Mouse (Mus musculus) CH12.LX (cell line): ENCODE data around the gene Fam205a1. TPM values are rescaled to one million over a fixed set of nuclear protein-coding genes. Genes with fewer than 3 reads are reported as not detected.

Experiments used
- DNase-seq: peaks from one replicate; pipeline ENCODE4 v3.0.0-alpha.2; 2013; ENCODE audit errors: extremely low read depth
- H3K27ac ChIP-seq: 2 replicates; pipeline ENCODE4 v1.5.1; 2012; ENCODE audit warnings: low read depth, mild to moderate bottlenecking, control low read depth, moderate library complexity; ENCODE audit not compliant: insufficient read depth
- H3K27me3 ChIP-seq: replicated peaks from 2 replicates; pipeline ENCODE3; 2012; ENCODE audit warnings: inconsistent platforms
- H3K36me3 ChIP-seq, 2 experiments: replicated peaks in 1 of 2; 2 replicates each; pipeline versions ENCODE3 to v1.6.1; 2012; ENCODE audit warnings: inconsistent platforms in 1 of 2, low read length in 1 of 2, mild to moderate bottlenecking in 1 of 2, mixed read lengths in 1 of 2, moderate library complexity in 1 of 2; ENCODE audit not compliant: control insufficient read depth in 1 of 2, insufficient read depth in 1 of 2
- H3K4me1 ChIP-seq, 2 experiments: 2 replicates each; pipeline ENCODE4 v1.6.1; 2012; ENCODE audit warnings: inconsistent platforms in 1 of 2, moderate library complexity in 1 of 2; ENCODE audit not compliant: insufficient read depth in 2 of 2, control insufficient read depth in 1 of 2
- H3K4me2 ChIP-seq: 2 replicates; pipeline ENCODE4 v1.6.1; 2012; ENCODE audit warnings: low read depth, mild to moderate bottlenecking, control low read depth; ENCODE audit not compliant: poor library complexity, insufficient read depth, severe bottlenecking
- H3K4me3 ChIP-seq, 3 experiments: fragments of 150-350 bp in 1 of 3; sonication (generic) in 1 of 3; replicated peaks in 1 of 3; 2 replicates each; pipeline versions ENCODE3 to v1.5.1; 2011 to 2012; ENCODE audit warnings: low read depth in 2 of 3, low read length in 2 of 3, mild to moderate bottlenecking in 2 of 3, moderate library complexity in 2 of 3, control low read depth in 1 of 3, improper control_type of control experiment in 1 of 3, inconsistent platforms in 1 of 3, mixed read lengths in 1 of 3; ENCODE audit not compliant: poor library complexity in 1 of 3
- H3K79me2 ChIP-seq: replicated peaks from 2 replicates; pipeline ENCODE4 v1.6.1; 2012; ENCODE audit warnings: mild to moderate bottlenecking, moderate library complexity; ENCODE audit not compliant: control insufficient read depth, poor library complexity, insufficient read depth, severe bottlenecking; ENCODE audit errors: extremely low read depth
- H3K9ac ChIP-seq: 2 replicates; pipeline ENCODE4 v1.6.1; 2012; ENCODE audit warnings: low read depth, mild to moderate bottlenecking, control low read depth, moderate library complexity; ENCODE audit not compliant: insufficient read depth
- H3K9me3 ChIP-seq: replicated peaks from 2 replicates; pipeline ENCODE3; 2012; ENCODE audit warnings: low read length, inconsistent platforms, mixed read lengths
- CHD1 ChIP-seq: IDR thresholded peaks from 2 replicates; pipeline ENCODE4 v1.6.1; 2012; ENCODE audit warnings: low read depth, low read length, improper control_type of control experiment, inconsistent platforms
- CHD2 ChIP-seq: IDR thresholded peaks from 2 replicates; pipeline ENCODE4 v1.6.1; 2011; ENCODE audit warnings: low read length, improper control_type of control experiment
- CTCF ChIP-seq, 2 experiments: IDR thresholded peaks in 1 of 2; conservative IDR thresholded peaks in 1 of 2; 2 replicates each; pipeline ENCODE4 v1.5.1; 2011 to 2012; ENCODE audit warnings: low read depth in 2 of 2, low read length in 2 of 2, improper control_type of control experiment in 1 of 2, inconsistent platforms in 1 of 2, mild to moderate bottlenecking in 1 of 2, moderate library complexity in 1 of 2
- ETS1 ChIP-seq: conservative IDR thresholded peaks from 2 replicates; pipeline ENCODE4 v1.6.1; 2012; ENCODE audit warnings: low read depth, mild to moderate bottlenecking, inconsistent platforms, low read length, improper control_type of control experiment, moderate library complexity
- GABPA ChIP-seq: IDR thresholded peaks from 2 replicates; pipeline ENCODE4 v1.6.1; 2012; ENCODE audit warnings: low read depth, low read length, improper control_type of control experiment, inconsistent platforms; ENCODE audit not compliant: insufficient replicate concordance
- IRF4 ChIP-seq: IDR thresholded peaks from 2 replicates; pipeline ENCODE4 v1.6.1; 2014; ENCODE audit warnings: low read depth, mild to moderate bottlenecking, inconsistent platforms, low read length, improper control_type of control experiment
- JUN ChIP-seq: IDR thresholded peaks from 2 replicates; pipeline ENCODE4 v1.6.1; 2011; ENCODE audit warnings: low read depth, mild to moderate bottlenecking, low read length, improper control_type of control experiment, moderate library complexity; ENCODE audit not compliant: insufficient read depth
- JUND ChIP-seq: conservative IDR thresholded peaks from 2 replicates; pipeline ENCODE4 v1.6.1; 2011; ENCODE audit warnings: low read depth, low read length, improper control_type of control experiment
- MAX ChIP-seq: IDR thresholded peaks from 2 replicates; pipeline ENCODE4 v1.6.1; 2011; ENCODE audit warnings: low read length, improper control_type of control experiment
- MEF2A ChIP-seq: IDR thresholded peaks from 2 replicates; pipeline ENCODE4 v1.6.1; 2014; ENCODE audit warnings: low read depth, mild to moderate bottlenecking, inconsistent platforms, low read length, improper control_type of control experiment, borderline replicate concordance
- MXI1 ChIP-seq: IDR thresholded peaks from 2 replicates; pipeline ENCODE4 v1.6.1; 2011; ENCODE audit warnings: mild to moderate bottlenecking, low read depth, low read length, improper control_type of control experiment
- MYC ChIP-seq: IDR thresholded peaks from 2 replicates; pipeline ENCODE4 v1.6.1; 2011; ENCODE audit warnings: low read depth, mild to moderate bottlenecking, improper control_type of control experiment, low read length
- NELFE ChIP-seq: IDR thresholded peaks from 2 replicates; pipeline ENCODE4 v1.6.1; 2011; ENCODE audit warnings: low read depth, low read length, improper control_type of control experiment
- PAX5 ChIP-seq: IDR thresholded peaks from 2 replicates; pipeline ENCODE4 v1.6.1; 2012; ENCODE audit warnings: low read length, inconsistent platforms, mixed read lengths
- RAD21 ChIP-seq: IDR thresholded peaks from 2 replicates; pipeline ENCODE4 v1.6.1; 2011; ENCODE audit warnings: low read depth, mild to moderate bottlenecking, low read length, improper control_type of control experiment, moderate library complexity
- RCOR1 ChIP-seq: conservative IDR thresholded peaks from 2 replicates; pipeline ENCODE4 v1.6.1; 2012; ENCODE audit warnings: low read depth, mild to moderate bottlenecking, inconsistent platforms, low read length, improper control_type of control experiment
- SIN3A ChIP-seq: IDR thresholded peaks from 2 replicates; pipeline ENCODE4 v1.6.1; 2012; ENCODE audit warnings: low read length, improper control_type of control experiment, inconsistent platforms
- TBP ChIP-seq: conservative IDR thresholded peaks from 2 replicates; pipeline ENCODE4 v1.6.1; 2011; ENCODE audit warnings: low read depth, low read length, improper control_type of control experiment
- TCF12 ChIP-seq: IDR thresholded peaks from 2 replicates; pipeline ENCODE4 v1.6.1; 2014; ENCODE audit warnings: low read depth, mild to moderate bottlenecking, inconsistent platforms, low read length, improper control_type of control experiment
- UBTF ChIP-seq: IDR thresholded peaks from 2 replicates; pipeline ENCODE4 v1.6.1; 2012; ENCODE audit warnings: low read depth, mild to moderate bottlenecking, inconsistent platforms, low read length, improper control_type of control experiment, moderate library complexity
- USF1 ChIP-seq: IDR thresholded peaks from 2 replicates; pipeline ENCODE4 v1.6.1; 2014; ENCODE audit warnings: low read depth, mild to moderate bottlenecking, inconsistent platforms, low read length, improper control_type of control experiment
- USF2 ChIP-seq: conservative IDR thresholded peaks from 2 replicates; pipeline ENCODE4 v1.6.1; 2011; ENCODE audit warnings: low read depth, low read length, improper control_type of control experiment
- ZNF384 ChIP-seq: IDR thresholded peaks from 2 replicates; pipeline ENCODE4 v1.6.1; 2012; ENCODE audit warnings: low read depth, low read length, improper control_type of control experiment, inconsistent platforms
- dilution Hi-C: fragments of 300-500 bp; cut with MboI; formaldehyde crosslinking; loops from 2 replicates; pipeline ENCODE4 v1.14.3; 2020; ENCODE audit warnings: low sequenced_read_pairs; ENCODE audit not compliant: extremely low pct_unique_long_range_greater_than_20kb, extremely low pct_ligation_motif_present
- in situ Hi-C: fragments of 300-500 bp; cut with MboI; formaldehyde crosslinking; loops from 3 replicates; pipeline ENCODE4 v1.14.3; 2019; ENCODE audit warnings: low sequenced_read_pairs, low pct_ligation_motif_present, low pct_unique_long_range_greater_than_20kb, mixed read lengths
- polyA plus RNA-seq: library from polyadenylated mRNA; unstranded; fragments of >175 nt; gene quantifications from 2 replicates; pipeline ENCODE4 v1.2.1, GENCODE M21; 2012; ENCODE audit warnings: low read depth; ENCODE audit not compliant: insufficient read length
- total RNA-seq, 2 experiments: library from RNA; depleted of rRNA; stranded (reverse); fragments of 300-350 nt in 1 of 2; fragments of >200 nt in 1 of 2; gene quantifications; 2 replicates each; pipeline ENCODE4 v1.2.3; 2012 to 2014

The Fam205a1 gene
- total and polyA plus RNA-seq, 3 experiments, result not detected

DNA sequence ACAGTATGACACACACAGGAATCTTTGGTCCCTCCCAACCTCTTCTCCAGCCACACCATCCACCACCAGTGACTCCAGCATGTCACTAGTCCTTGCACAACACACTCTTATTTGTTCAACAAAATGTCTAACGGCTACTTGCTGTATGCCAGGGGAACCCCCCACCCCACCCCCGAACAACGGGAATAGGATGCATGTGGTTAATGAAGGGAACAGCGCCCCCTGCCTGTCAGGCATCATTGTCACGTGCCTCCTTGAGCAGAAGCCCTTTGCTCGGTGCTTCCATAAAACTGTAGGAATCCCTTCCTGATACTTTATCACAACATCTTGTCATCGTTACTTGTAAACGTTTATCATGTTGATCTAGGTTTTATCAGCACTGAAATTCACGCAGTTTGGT lies 48.5 kb upstream of the Fam205a1 start (continued):
- TF ChIP-seq ZNF384 (no peak), USF2 (no peak), USF1 (peak; percentile 36; the same call in 1 of the 2 replicates), MXI1 (no peak), JUN (no peak), RAD21 (peak; percentile 1), ETS1 (no peak), CHD1 (no peak), GABPA (no peak), SIN3A (no peak), MAX (peak; percentile 46; the same call in 1 of the 2 replicates), TCF12 (no peak), IRF4 (no peak), MYC (0 out of 2 replicates have a peak, but pooled peaks have one; percentile 33), UBTF (no peak), NELFE (no peak)

DNA sequence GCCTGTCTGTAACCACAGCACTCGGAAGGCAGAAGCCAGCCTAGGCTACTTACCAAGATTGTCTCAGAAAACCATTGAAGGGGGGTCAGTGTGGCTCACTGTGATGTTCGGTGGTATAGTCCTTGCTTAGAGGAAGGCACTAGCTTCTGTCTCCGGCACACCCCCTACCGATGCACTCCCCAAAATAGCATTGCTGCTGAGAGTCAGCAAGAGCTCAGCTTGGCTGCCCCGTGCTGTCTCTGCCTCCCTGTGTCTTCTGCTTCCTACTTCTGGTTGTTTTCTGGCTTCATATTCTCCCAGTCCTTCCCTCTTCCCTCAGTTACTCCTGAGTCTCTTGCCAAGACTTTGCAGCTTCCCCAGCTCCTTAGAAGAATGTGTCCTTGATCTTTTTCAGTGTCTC lies 47.2 kb upstream of the Fam205a1 start:
- Histone ChIP-seq H3K36me3 (no peaks in the 10 kb centered on the region), H3K27me3 (peaks cover 66% of the 10 kb centered on the region), H3K9me3 (peaks cover 3% of the 10 kb centered on the region), H3K4me1 (no peaks in the 10 kb centered on the region; a peak in 1 of 4 replicates), H3K4me2 (no peak overlapping the region), H3K9ac (no peak overlapping the region), H3K4me3 (no peak overlapping the region), H3K27ac (no peak overlapping the region), H3K79me2 (no peaks in the 10 kb centered on the region)
- TF ChIP-seq TBP (no peak), TCF12 (no peak), RCOR1 (no peak), MEF2A (no peak), CTCF (conservative IDR thresholded peaks at IDR 0.05 in 1 of 2, IDR thresholded peaks at IDR 0.05 in 1 of 2; ENCODE audit: low read depth in 2 of 2, low read length in 2 of 2) (no peak), CHD1 (no peak), JUND (no peak), MXI1 (no peak), CHD2 (no peak), PAX5 (no peak)
- in situ Hi-C loops, result no loop called here
- dilution Hi-C loops, result no loop called here
- DNase-seq, result no peak
